Mouse (Mus musculus) adrenal gland, postnatal 4 days (tissue): ENCODE data around the gene Kcnip4. TPM values are rescaled to one million over a fixed set of nuclear protein-coding genes. Genes with fewer than 3 reads are reported as not detected.
A peak's percentile ranks its signal among the peaks of the same experiment; 100 is the strongest.

Experiments
- DNase-seq, 2 experiments: peaks; one replicate each; pipeline ENCODE4 v3.0.0; 2021 to 2022; ENCODE audit warnings: low spot score in 2 of 2, mixed read lengths in 2 of 2
- total RNA-seq, 2 experiments: library from RNA; stranded (reverse); gene quantifications; 2 replicates each; pipeline ENCODE4 v1.2.3; 2021

Gene Kcnip4
- total RNA-seq, 2 experiments from 2014 or later, result 3.3 to 4.8 TPM

DNA sequence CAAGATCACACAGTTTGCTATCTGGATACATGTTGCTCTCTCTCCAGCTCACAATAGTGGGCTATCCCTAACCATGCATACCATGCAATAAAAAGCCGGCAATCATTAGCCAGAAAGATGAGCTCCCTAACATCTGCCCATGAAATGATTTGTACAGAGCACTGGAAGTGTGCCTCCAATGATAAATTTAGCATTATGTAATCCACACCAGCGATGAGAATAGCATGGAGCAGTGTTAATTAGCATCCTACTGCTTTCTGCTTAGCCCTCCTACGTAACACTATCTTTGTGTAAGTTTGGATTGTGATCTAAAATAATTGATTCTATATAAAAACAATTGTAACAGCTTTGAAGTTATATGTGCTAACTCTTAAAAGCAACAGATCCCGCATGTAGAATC lies 268.7 kb downstream of the Kcnip4 start:
- no peak for DNase-seq

DNA sequence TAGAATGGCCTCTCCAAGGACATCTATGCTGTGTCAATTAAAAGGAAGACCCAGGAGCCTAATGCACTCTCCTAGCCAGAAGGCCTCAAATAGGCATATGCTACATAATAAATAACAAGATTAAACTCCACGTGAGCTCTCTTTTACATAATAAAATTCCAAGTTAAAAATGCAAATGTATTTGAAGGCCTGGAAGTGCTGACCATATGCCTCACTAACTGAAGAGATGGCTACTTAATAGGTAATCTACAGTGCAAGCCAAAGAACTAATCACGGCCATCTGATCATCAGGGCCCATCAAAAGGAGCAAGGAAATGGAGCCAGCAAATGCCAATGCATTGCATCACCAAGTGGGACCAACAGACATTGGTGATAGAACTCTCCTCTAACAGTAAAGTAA lies 277.6 kb downstream of the Kcnip4 start:
- DNase-seq, result no peak

GRCm38 (mm10) chr5:49244414-49244813 lies 280.3 kb downstream of the Kcnip4 start:
- no peak for DNase-seq

DNA sequence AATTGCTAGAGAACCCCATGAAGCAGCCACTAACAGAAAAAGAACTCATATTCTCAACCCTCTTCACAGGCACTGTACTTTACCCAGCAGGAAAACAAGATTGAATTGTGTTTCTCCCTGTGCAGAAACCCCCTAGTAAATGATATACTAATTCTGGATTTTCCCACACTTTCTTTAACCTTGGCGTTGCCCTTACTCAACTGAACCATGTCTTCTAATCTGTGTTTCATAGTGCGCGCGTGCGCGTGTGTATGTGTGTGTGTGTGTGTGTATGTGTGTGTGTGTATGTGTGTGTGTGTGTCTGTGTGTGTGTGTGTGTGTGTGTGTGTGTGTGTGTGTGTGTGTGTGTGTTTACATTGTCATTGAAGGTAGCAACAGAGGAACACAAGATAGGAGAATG lies 283.0 kb downstream of the Kcnip4 start:
- DNase-seq, result no peak

DNA sequence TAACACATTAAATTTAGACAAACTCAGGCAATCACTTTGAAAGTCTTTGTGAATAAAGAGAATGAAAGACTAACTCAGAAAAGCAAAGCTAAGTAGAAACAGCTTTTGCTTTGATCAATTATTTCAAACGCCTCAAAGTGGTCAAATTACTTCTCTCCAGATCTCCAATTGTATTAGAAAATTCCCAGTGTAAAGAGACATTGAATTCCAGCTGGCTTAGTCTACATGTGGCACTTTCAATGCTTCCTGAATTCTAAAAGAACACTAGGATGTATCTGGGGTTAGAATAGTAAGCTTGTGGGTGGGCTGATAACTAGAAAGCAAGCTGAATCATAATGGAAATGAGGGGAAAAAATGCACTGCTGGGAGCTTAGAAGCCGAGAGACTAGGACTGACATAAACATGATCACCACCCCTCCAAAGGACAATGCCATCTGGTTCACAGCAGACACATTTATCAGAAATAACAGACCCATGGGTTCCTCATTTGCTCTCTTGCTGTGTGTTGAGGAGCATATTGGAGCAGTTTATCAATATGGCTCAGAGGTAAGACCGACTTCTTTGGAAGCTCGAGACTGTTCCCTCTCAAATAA lies 323.4 kb downstream of the Kcnip4 start:
- DNase-seq, result no peak

DNA sequence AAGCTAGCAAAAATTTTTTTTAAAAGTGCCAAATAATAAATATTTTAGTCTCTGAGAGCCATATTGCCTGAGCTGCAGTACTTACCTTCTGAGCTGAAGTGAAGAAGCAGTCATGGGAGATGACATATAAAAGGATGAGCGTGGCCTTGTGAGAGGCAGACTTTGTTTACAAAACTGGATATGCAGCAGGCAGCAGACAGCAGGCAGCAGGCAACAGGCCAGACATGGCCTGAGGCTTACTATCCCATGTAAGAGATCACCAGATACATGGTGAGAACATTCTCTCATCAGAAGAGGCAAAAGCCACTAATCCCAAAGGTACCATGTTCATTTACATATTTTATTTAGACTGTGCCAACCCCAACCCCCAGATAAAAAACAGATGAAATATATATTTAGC lies 336.5 kb downstream of the Kcnip4 start:
- DNase-seq, result no peak

GRCm38 (mm10) chr5:49150116-49150811 lies 374.4 kb downstream of the Kcnip4 start:
- DNase-seq, result no peak

DNA sequence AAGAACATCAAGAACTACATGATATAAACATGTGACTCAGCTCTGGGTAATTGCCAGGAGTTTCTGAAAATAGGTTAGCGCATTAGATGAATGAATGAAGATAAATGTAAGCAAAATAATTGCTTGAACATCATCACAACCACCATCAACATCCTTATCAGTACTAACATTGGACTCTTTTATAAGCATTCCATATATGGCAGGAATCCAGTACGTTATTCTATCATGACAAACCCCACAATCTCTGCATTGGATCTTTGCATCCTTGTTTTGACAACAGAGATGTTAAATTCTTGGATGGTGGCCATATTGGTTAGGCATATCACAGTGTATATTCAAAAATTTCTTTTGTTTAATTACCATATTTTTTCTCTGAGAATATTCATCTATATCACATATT lies 375.0 kb downstream of the Kcnip4 start:
- DNase-seq, result no peak

DNA sequence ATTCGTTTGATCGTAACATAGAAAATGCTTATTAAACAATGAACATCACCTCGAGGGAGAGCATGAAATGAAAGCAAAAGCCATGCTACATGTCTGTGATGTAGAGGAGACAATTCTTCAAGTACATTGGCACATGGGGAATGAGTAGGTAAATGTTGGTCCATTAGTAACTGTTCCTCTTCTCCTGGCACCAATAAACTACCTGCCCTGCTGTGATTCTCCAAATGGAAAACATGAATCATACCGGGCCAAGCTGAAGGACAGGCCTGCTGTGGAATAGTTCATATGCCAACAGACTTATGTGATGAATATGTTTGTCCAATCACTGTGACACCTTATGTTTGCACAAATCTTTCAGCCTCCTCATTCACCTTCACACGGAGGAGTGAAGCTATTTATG lies 429.3 kb downstream of the Kcnip4 start:
- no peak for DNase-seq

DNA sequence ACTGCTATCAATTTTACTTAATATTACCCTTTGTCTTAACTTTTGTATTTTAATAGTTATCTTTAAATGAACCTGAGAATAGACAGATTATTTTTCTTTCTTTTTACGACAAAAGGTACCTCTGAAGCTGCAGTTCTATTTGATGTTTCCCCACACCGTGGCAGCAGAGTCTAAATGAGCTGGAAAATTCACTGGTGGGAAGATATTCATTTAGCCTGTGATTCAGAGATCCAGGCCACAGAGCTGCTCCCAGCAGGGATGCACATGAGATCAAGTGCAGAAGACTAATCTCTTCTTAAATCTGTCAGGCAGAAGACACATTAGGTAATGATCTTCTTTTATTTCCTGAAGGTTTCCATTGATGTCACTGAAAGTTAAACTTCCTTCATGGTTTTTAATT lies 429.8 kb downstream of the Kcnip4 start:
- DNase-seq, result no peak

- no peak for DNase-seq
Observed at GRCm38 (mm10) chr5:49094306-49094705, 430.4 kb downstream of the Kcnip4 start.

DNA sequence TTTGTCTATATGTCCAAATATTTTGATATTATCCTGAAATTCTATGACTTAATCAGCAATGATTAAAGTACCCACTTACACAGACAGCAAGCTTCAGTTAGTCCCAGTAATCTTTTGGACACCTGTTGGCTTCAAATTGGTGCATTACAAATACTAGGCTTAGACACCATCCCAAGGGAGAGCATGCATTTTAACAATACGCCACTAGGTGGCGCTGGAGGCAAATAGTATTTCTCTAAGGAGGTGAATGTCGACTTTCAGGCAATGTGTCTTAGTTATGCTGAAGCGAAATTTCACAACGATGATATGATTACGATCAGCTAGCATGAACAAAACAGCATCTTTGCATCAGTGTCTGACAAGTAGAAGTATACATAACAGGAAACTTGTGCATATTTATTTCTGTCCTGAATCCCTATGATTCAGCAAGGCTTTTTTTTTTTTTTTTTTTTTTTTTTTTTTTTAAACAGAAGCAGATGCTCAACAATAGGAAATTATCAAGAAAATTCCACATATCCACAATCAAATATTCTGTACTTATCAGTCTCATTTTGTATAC lies 434.5 kb downstream of the Kcnip4 start:
- peak; percentile 30 to 48 for DNase-seq

DNA sequence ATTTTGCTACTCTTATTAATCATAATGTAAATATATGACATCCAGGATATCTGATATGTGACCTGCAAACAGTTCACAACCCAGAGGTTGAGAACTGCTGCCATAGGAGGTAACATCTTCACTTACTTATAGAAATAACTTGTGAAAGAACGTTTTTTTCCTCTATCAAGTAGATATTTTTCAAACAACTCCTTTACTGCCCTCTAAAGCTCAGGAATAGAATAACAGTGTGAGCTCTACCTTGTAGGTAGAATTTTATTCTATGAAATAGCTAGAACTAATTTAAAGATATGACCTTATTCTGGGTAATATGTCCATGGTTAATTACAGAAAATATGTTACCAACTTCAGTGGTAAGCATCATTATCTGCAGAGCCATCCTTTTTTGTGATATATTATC lies 459.1 kb downstream of the Kcnip4 start:
- no peak for DNase-seq

- DNase-seq, result no peak
Observed at GRCm38 (mm10) chr5:49058926-49059325, 465.8 kb downstream of the Kcnip4 start.

GRCm38 (mm10) chr5:49057636-49058340 lies 466.9 kb downstream of the Kcnip4 start:
- no peak for DNase-seq

GRCm38 (mm10) chr5:49047960-49048359 lies 476.7 kb downstream of the Kcnip4 start:
- DNase-seq, result no peak

- no peak for DNase-seq
Observed at GRCm38 (mm10) chr5:49041259-49041845, 483.4 kb downstream of the Kcnip4 start.

GRCm38 (mm10) chr5:48997359-48997758 lies 527.3 kb downstream of the Kcnip4 start:
- no peak for DNase-seq

- DNase-seq, result no peak
Observed at GRCm38 (mm10) chr5:48989145-48989659, 535.5 kb downstream of the Kcnip4 start.

- no peak for DNase-seq
Observed at GRCm38 (mm10) chr5:48942378-48943088, 582.2 kb downstream of the Kcnip4 start.

- no peak for DNase-seq
Observed at GRCm38 (mm10) chr5:48931881-48932280, 592.8 kb downstream of the Kcnip4 start.
